ENCODE assay signal across 23 mouse cellular contexts in the genomic region with DNA sequence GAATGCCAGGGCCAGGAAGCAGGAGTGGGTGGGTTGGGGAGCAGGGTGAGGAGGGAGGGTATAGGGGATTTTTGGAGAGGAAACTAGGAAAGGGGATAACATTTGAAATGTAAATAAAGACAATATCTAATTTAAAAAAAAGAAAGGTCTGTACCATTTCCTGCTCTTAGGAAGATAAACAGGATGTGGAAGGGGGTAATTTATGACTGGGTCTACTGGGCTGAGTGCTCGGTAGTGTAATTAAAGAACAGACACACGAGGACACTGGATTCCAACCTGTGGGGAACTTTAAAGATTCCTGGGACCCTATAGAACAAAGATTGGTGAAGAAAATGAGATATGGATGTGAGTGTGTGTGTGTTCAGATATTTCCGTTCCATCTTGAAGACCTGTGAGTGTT. TPM values are rescaled to one million over a fixed set of nuclear protein-coding genes. Genes with fewer than 3 reads are reported as not detected.
"Had no signal": no experiment of that assay in that cellular context is flagged by ENCODE, and none has a peak within 500 bp of the region (broad histone marks: within the 10 kb centered on the region; RNA-seq: fewer than 3 reads in every experiment).

No protein-coding gene starts in this region.

RNA-seq across cellular contexts. Expression of a gene that starts 3.6 kb away (rescaled TPM):
- polyA plus RNA-seq: heart, embryonic 10.5 days; heart, embryonic 11.5 days; heart, embryonic 12.5 days had no signal

RNA-seq across cellular contexts. Expression of a gene that starts 4.2 kb away (rescaled TPM):
- polyA plus RNA-seq: heart, embryonic 10.5 days; heart, embryonic 11.5 days; heart, embryonic 12.5 days; heart, embryonic 13.5 days; heart, embryonic 14.5 days; heart, postnatal 0 days; hindbrain, embryonic 10.5 days; hindbrain, embryonic 12.5 days; hindbrain, embryonic 13.5 days; hindbrain, embryonic 14.5 days; hindbrain, embryonic 15.5 days; hindbrain, embryonic 16.5 days; hindbrain, postnatal 0 days; intestine, embryonic 14.5 days; intestine, embryonic 15.5 days; kidney, embryonic 14.5 days; kidney, embryonic 15.5 days; kidney, embryonic 16.5 days had no signal

RNA-seq across cellular contexts. Expression of a gene that starts 9.2 kb away (rescaled TPM):
- polyA plus RNA-seq: heart, embryonic 10.5 days; heart, embryonic 11.5 days; heart, embryonic 12.5 days; heart, embryonic 14.5 days; heart, embryonic 15.5 days; heart, postnatal 0 days; hindbrain, embryonic 10.5 days; hindbrain, embryonic 11.5 days; hindbrain, embryonic 12.5 days; hindbrain, embryonic 13.5 days; hindbrain, embryonic 14.5 days; hindbrain, embryonic 15.5 days; hindbrain, embryonic 16.5 days; hindbrain, postnatal 0 days; intestine, embryonic 15.5 days; intestine, embryonic 16.5 days; intestine, postnatal 0 days; kidney, embryonic 14.5 days; kidney, embryonic 15.5 days; kidney, embryonic 16.5 days; kidney, postnatal 0 days had no signal

RNA-seq across cellular contexts. Expression of a gene that starts 11.1 kb away (rescaled TPM):
- polyA plus RNA-seq: heart, embryonic 11.5 days; heart, embryonic 12.5 days; hindbrain, embryonic 10.5 days; hindbrain, embryonic 11.5 days; hindbrain, embryonic 12.5 days; hindbrain, embryonic 14.5 days; hindbrain, embryonic 15.5 days had no signal
